Mouse (Mus musculus) limb, embryonic 12.5 days (tissue): ENCODE measurements around the gene Arhgef19. TPM values are rescaled to one million over a fixed set of nuclear protein-coding genes. Genes with fewer than 3 reads are reported as not detected.

Source experiments
- ATAC-seq: fragments of 200-750 bp; cut with Nextera tagmentation; 2 replicates; pipeline ENCODE4 v1.8.0; 2017; ENCODE audit warnings: low read depth, moderate TSS enrichment; ENCODE audit not compliant: insufficient number of reproducible peaks, insufficient read depth, low FRiP score, low TSS enrichment
- H3K27ac ChIP-seq: fragments of 300-500 bp; sonication (generic); 2 replicates; pipeline ENCODE4 v1.5.1; 2016; ENCODE audit warnings: mild to moderate bottlenecking, moderate library complexity
- H3K27me3 ChIP-seq: fragments of 300-500 bp; sonication (generic); 2 replicates; pipeline ENCODE4 v1.6.1; 2016; ENCODE audit warnings: mild to moderate bottlenecking, moderate library complexity
- H3K36me3 ChIP-seq: fragments of 300-500 bp; sonication (generic); 2 replicates; pipeline ENCODE4 v1.6.1; 2016; ENCODE audit warnings: mild to moderate bottlenecking, moderate library complexity
- H3K4me1 ChIP-seq: fragments of 300-500 bp; sonication (generic); replicated peaks from 2 replicates; pipeline ENCODE4 v1.6.1; 2016
- H3K4me2 ChIP-seq: fragments of 300-500 bp; sonication (generic); 2 replicates; pipeline ENCODE4 v1.6.1; 2016; ENCODE audit warnings: mild to moderate bottlenecking, moderate library complexity
- H3K4me3 ChIP-seq: fragments of 300-500 bp; sonication (generic); replicated peaks from 2 replicates; pipeline ENCODE4 v1.5.1; 2016; ENCODE audit warnings: mild to moderate bottlenecking
- H3K9ac ChIP-seq: fragments of 300-500 bp; sonication (generic); replicated peaks from 2 replicates; pipeline ENCODE4 v1.6.1; 2016; ENCODE audit warnings: mild to moderate bottlenecking, moderate library complexity
- H3K9me3 ChIP-seq: fragments of 300-500 bp; sonication (generic); 2 replicates; pipeline ENCODE4 v1.6.1; 2016; ENCODE audit warnings: mild to moderate bottlenecking, moderate library complexity
- WGBS: fragments of 180-500 bp; shearing (Covaris S2); methylation state at CpG from one replicate; pipeline ENCODE4 v1.1.7; 2016; 5-methylcytosine and 5-hydroxymethylcytosine counted together
- polyA plus RNA-seq: library from polyadenylated mRNA; unstranded; fragments of >200 nt; fragmentation: Nextera tagmentation; extraction: Ambion mirVana; gene quantifications from 2 replicates; pipeline ENCODE4 v1.2.1, GENCODE M21; 2016

Arhgef19 gene
- polyA plus RNA-seq, 1 experiment from 2014 or later = 9.1 TPM

DNA sequence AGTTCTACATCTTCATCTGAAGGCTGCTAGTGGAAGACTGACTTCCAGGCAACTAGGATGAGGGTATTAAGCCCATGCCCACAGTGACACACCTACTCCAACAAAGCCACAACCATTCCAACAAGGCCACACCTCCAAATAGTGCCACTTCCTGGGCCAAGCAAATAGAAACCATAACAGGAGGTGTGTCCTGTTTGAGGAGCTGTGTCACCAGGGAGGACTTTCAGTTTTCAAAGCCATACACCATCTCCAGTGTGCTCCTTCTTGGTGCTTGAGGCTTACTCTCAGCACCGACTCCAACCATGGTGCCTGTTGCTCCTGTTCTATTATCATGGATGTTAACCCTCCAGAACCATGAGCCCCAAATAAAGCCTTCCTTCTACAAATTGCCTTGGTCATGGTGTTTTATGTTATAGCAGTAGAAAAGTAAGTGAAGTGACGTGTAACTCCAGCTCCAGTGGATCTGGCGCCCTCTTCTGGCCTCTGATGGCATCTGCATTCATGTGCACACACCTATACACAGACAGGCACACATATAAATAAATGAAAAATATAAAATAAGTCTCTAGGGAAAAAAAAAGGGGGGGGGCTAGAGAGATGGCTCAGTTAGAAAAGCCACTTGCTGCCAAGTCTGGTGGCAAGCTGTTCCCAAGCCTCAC lies 26.8 kb downstream of the Arhgef19 start:
- no peaks in the 10 kb centered on the region for H3K27me3 ChIP-seq
- H3K9ac ChIP-seq = no peak overlapping the region
- H3K4me2 ChIP-seq = no peak overlapping the region
- WGBS = 86% methylated on average over 3 of the region's 3 CpGs
- ATAC-seq = no peak
- no peaks in the 10 kb centered on the region for H3K36me3 ChIP-seq
- no peaks in the 10 kb centered on the region for H3K4me1 ChIP-seq
- no peak overlapping the region for H3K27ac ChIP-seq
- H3K4me3 ChIP-seq = no peak overlapping the region
- peaks cover 7% of the 10 kb centered on the region for H3K9me3 ChIP-seq

DNA sequence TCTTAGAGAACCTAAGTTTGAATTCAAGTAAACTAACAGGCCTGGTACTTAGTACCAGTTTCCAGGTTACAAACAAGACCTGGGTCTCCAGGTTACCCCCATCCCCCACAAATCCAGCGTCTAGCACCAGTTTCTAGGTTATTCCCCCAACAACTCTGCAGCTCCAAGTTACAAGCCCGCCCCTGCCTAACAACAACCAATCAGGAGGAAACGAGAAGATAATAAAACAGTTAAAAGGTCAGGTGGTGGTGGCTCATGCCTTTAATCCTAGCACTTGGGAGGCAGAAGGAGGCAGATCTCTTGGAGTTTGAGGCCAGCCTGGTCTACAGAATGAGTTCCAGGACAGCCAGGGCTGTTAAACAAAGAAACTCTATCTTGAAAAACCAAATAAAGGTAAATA lies 28.0 kb downstream of the Arhgef19 start:
- Histone ChIP-seq H3K9me3 (peaks cover 3% of the 10 kb centered on the region; the same call in 1 of the 2 replicates), H3K4me1 (no peaks in the 10 kb centered on the region), H3K9ac (no peak overlapping the region), H3K36me3 (no peaks in the 10 kb centered on the region), H3K27ac (no peak overlapping the region), H3K27me3 (peaks cover 10% of the 10 kb centered on the region; the same call in 1 of the 2 replicates), H3K4me2 (no peak overlapping the region), H3K4me3 (no peak overlapping the region)
- WGBS = 76% methylated on average over 3 of the region's 3 CpGs
- ATAC-seq = no peak

DNA sequence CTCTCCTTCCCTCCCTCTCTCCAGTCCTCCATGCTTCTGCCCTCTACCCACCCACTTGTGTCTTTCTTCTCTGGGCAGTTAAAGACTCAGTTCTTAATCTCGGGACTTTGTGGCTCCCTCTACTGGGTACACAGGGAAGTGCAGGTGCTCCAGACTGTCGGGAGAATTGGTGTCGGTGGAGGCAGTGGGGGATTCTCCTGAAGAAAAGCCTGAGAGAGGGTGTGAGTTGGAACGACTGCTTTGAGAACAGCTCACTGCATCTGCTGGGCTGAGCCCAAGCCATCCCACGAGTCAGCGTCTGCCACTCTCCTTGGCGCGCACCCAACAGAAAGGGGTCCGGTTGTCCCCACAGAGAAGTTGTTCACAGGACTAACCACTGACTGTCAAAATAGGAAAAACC lies 28.5 kb downstream of the Arhgef19 start:
- H3K27me3 ChIP-seq = peaks cover 16% of the 10 kb centered on the region; the same call in 1 of the 2 replicates

DNA sequence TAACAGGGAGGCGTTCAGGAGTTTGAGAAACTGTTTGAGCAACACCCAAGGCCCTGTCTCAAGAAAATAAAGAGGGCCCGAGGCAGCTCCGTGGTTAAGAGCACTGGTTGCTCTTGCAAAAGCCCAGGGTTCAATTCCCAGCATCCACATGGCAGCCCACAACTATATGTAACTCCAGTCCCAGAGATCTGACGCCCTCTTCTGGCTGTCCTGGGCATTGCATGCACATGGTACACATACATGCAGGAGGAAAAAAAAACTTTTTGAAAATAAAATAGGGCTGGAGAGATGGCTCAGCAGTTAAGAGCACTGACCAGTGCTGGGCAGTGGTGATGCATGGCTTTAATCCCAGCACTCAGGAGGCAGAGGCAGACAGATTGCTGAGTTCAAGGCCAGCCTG lies 29.1 kb downstream of the Arhgef19 start:
- H3K4me1 ChIP-seq = peaks cover 6% of the 10 kb centered on the region
- ATAC-seq = no peak
- no peaks in the 10 kb centered on the region for H3K36me3 ChIP-seq
- no peak overlapping the region for H3K27ac ChIP-seq
- 83% methylated on average over 4 of the region's 4 CpGs for WGBS
- no peak overlapping the region for H3K4me3 ChIP-seq
- no peak overlapping the region for H3K4me2 ChIP-seq
- H3K9me3 ChIP-seq = peaks cover 3% of the 10 kb centered on the region; the same call in 1 of the 2 replicates
- no peak overlapping the region for H3K9ac ChIP-seq
- H3K27me3 ChIP-seq = peaks cover 18% of the 10 kb centered on the region; the same call in 1 of the 2 replicates

More for the DNA sequence above, 28.5 kb downstream of the Arhgef19 start:
- 49% methylated on average over 9 of the region's 9 CpGs for WGBS
- peaks cover 3% of the 10 kb centered on the region; the same call in 1 of the 2 replicates for H3K9me3 ChIP-seq
- ATAC-seq = no peak
- H3K4me3 ChIP-seq = no peak overlapping the region
- H3K36me3 ChIP-seq = no peaks in the 10 kb centered on the region
- no peak overlapping the region for H3K9ac ChIP-seq
- peaks cover 2% of the 10 kb centered on the region; the same call in 1 of the 2 replicates for H3K4me1 ChIP-seq
- no peak overlapping the region for H3K27ac ChIP-seq
- H3K4me2 ChIP-seq = no peak overlapping the region

DNA sequence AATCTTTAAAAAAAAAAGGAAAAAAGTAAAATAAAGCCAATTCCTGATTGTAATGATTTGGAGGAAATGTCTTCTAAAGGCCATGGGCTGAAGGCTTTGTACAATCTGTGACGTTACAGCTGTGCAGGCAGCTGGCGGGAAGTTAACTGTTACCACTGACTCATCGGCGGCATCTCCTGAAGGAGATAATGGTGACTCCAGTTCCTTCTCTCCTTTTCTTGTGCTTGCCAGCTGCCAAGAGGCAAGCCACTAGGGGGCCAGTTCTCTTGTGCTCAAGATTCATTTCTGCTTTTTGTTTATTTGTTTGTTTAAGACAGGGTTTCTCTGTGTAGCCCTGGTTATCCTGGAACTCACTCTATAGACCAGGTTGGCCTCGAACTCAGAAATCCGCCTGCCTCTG lies 29.8 kb downstream of the Arhgef19 start:
- Histone ChIP-seq H3K27me3 (peaks cover 18% of the 10 kb centered on the region; the same call in 1 of the 2 replicates), H3K4me1 (peaks cover 11% of the 10 kb centered on the region), H3K27ac (no peak overlapping the region), H3K36me3 (no peaks in the 10 kb centered on the region), H3K9ac (no peak overlapping the region), H3K4me3 (no peak overlapping the region), H3K4me2 (no peak overlapping the region), H3K9me3 (peaks cover 3% of the 10 kb centered on the region; the same call in 1 of the 2 replicates)
- 81% methylated on average over 6 of the region's 6 CpGs for WGBS
- no peak for ATAC-seq

DNA sequence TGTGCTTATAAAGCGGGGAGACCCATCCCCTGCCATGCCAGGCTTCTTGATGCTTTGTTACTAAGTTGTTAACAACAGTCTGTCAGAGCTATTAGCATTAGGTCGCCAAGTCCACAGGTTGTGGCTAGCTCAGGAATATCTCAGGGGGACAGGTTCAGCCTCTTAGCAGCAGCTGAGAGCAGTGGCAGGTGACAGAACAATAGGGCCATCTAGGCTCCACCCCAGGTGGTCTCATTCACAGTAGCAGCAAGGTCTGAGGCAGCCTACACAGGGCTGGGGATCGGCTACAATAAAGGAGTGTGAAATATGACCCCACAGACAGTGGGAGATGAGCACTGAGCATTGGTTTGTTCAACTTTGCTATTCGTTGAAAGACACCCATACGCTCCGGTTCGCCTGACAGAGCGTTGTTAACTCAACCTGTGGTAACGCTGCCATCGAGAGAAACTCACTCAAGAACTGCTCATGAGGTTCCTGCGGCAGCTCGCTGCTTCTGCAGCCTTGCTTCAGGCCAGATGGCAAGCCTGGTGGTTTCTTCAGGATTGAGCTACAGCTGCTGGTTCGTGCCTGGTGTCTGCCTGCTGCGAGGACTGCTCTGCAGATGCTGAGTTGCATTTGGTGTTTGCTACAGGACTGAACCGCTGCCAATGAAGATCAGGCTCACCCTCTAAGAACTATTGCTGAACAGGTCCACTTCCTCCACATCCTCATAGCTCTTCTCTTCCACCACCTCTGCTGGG lies 31.1 kb downstream of the Arhgef19 start:
- H3K9ac ChIP-seq = no peak overlapping the region
- no peaks in the 10 kb centered on the region for H3K36me3 ChIP-seq
- peaks cover 11% of the 10 kb centered on the region for H3K4me1 ChIP-seq
- no peak overlapping the region for H3K4me2 ChIP-seq
- H3K27me3 ChIP-seq = peaks cover 25% of the 10 kb centered on the region; the same call in 1 of the 2 replicates
- 63% methylated on average over 15 of the region's 15 CpGs for WGBS
- no peak overlapping the region for H3K4me3 ChIP-seq
- H3K9me3 ChIP-seq = peaks cover 3% of the 10 kb centered on the region; the same call in 1 of the 2 replicates
- ATAC-seq = no peak
- H3K27ac ChIP-seq = no peak overlapping the region

DNA sequence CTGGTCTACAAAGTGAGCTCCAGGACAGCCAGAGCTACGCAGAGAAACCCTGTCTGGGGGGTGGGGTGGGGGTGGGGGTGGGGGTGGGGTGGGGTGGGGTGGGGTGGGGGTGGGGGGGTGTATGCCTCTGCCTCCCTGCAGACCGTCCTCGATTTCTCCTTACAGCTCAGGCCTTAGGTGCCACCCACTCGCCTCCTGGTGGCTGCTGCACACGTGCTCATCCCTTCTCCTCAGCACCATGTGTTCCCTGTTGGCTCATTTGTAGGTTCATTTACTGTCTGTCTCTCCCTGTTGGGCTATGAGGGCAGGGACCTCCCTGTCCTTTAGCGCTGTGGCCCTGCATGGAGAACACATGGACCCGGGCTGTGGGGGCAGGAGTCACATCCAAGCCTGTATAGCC lies 31.9 kb downstream of the Arhgef19 start:
- ATAC-seq = no peak
- Histone ChIP-seq H3K27me3 (peaks cover 25% of the 10 kb centered on the region; the same call in 1 of the 2 replicates), H3K9me3 (peaks cover under 1% of the 10 kb centered on the region; the same call in 1 of the 2 replicates), H3K27ac (no peak overlapping the region), H3K36me3 (no peaks in the 10 kb centered on the region), H3K4me3 (no peak overlapping the region), H3K4me1 (peaks cover 11% of the 10 kb centered on the region), H3K4me2 (no peak overlapping the region), H3K9ac (0 out of 2 replicates have a peak overlapping the region, but pooled peaks have one; percentile 23)
- WGBS = 74% methylated on average over 7 of the region's 7 CpGs

DNA sequence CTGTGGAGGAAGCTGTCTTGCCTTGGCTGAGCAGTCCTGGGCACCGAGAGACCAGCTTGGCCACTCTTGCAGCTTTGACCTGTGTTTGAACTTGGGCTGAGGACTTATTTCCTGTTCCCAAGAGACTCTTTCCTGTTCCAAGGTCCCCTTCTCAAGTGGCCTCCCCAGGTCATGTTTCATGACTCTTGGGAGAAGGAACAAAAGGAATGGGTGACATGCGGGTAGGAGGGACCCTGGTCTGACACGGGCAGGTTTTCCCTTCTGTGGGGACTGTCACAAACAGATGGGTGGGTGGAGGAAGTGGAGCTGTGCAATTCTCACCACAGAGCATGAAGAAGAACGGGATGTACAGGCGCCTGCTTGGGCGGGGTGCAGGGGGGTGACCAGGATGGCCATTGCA lies 32.4 kb downstream of the Arhgef19 start:
- no peak overlapping the region for H3K27ac ChIP-seq
- H3K27me3 ChIP-seq = peaks cover 25% of the 10 kb centered on the region; the same call in 1 of the 2 replicates

DNA sequence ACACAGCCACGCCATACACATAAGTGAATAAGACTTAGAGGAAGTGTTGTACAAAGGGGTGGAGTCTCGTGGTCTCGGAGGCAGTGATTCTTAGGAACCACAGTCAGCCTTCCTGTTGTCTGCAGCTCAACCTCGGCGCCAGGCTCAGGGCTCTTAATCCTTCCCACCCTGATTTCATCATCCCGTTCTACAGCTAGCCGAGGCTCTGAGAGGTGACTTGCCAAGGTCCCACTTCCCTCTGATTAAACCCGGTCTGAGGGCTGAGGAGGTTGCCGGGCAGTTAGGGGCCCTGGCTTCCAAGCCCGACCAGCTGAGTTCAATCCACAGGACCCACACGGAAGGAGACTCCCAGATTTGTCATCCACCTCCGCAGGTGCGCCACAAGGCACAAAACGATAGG lies 33.6 kb downstream of the Arhgef19 start:
- H3K9me3 ChIP-seq = no peaks in the 10 kb centered on the region
- peaks cover 13% of the 10 kb centered on the region for H3K4me1 ChIP-seq
- peak overlapping the region; percentile 18; the same call in 1 of the 2 replicates for H3K4me3 ChIP-seq
- 19% methylated on average over 14 of the region's 14 CpGs for WGBS
- H3K4me2 ChIP-seq = peak overlapping the region; percentile 51
- peaks cover 25% of the 10 kb centered on the region; the same call in 1 of the 2 replicates for H3K27me3 ChIP-seq
- H3K27ac ChIP-seq = no peak overlapping the region
- no peak for ATAC-seq
- H3K36me3 ChIP-seq = no peaks in the 10 kb centered on the region
- 0 out of 2 replicates have a peak overlapping the region, but pooled peaks have one; percentile 35 for H3K9ac ChIP-seq

More for the DNA sequence above, 32.4 kb downstream of the Arhgef19 start:
- Histone ChIP-seq H3K9me3 (no peaks in the 10 kb centered on the region), H3K9ac (0 out of 2 replicates have a peak overlapping the region, but pooled peaks have one; percentile 23), H3K4me3 (no peak overlapping the region), H3K36me3 (no peaks in the 10 kb centered on the region), H3K4me1 (peaks cover 11% of the 10 kb centered on the region), H3K4me2 (no peak overlapping the region)
- 77% methylated on average over 6 of the region's 6 CpGs for WGBS
- ATAC-seq = no peak

DNA sequence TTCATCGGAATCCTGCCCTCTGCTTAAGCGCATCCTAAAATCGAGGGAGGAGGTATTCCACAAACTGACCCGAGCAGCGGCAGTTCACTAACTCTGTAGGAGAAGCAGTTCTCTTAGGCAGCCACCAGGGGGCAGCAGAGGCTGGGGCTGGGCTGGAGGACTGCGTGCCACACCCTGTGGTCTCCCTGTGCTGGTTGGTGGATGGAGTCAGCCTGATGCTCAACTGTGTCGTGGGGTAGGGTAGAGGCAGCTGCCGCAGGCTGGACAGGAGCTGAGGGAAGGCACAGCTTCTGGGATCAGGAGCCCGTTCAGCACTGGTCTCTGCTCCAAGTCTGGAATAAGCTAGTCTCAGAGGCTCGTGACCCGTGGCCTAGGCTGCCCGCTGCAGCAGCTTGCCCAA lies 34.0 kb downstream of the Arhgef19 start:
- ATAC-seq = peak; percentile 85
- Histone ChIP-seq H3K9me3 (no peaks in the 10 kb centered on the region), H3K27ac (no peak overlapping the region), H3K36me3 (no peaks in the 10 kb centered on the region), H3K9ac (0 out of 2 replicates have a peak overlapping the region, but pooled peaks have one; percentile 35), H3K4me1 (peaks cover 14% of the 10 kb centered on the region), H3K4me2 (peak overlapping the region; percentile 51), H3K27me3 (peaks cover 25% of the 10 kb centered on the region; the same call in 1 of the 2 replicates), H3K4me3 (peak overlapping the region; percentile 18; the same call in 1 of the 2 replicates)
- WGBS = 19% methylated on average over 12 of the region's 12 CpGs
